Mouse (Mus musculus) liver, postnatal 0 days (tissue): ENCODE measurements around the gene Agpat1. TPM values are rescaled to one million over a fixed set of nuclear protein-coding genes. Genes with fewer than 3 reads are reported as not detected.

Source experiments
- ATAC-seq: fragments of 200-750 bp; cut with Nextera tagmentation; 2 replicates; pipeline ENCODE4 v1.8.0; 2017; ENCODE audit warnings: mild to moderate bottlenecking, moderate library complexity
- DNase-seq: peaks from one replicate; pipeline ENCODE4 v3.0.0-alpha.2; 2016
- H3K27ac ChIP-seq: fragments of 300-500 bp; sonication (generic); 2 replicates; pipeline ENCODE4 v1.5.1; 2014; ENCODE audit warnings: antibody characterized with exemption, moderate library complexity, mild to moderate bottlenecking, low read depth
- H3K27me3 ChIP-seq: fragments of 300-500 bp; sonication (generic); 2 replicates; pipeline ENCODE4 v1.6.1; 2014; ENCODE audit warnings: low read length, control low read depth, mixed read lengths; ENCODE audit not compliant: insufficient read depth
- H3K36me3 ChIP-seq: fragments of 300-500 bp; sonication (generic); replicated peaks from 2 replicates; pipeline ENCODE4 v1.6.1; 2014; ENCODE audit warnings: mild to moderate bottlenecking, control low read depth, low read length, moderate library complexity, mixed read lengths; ENCODE audit not compliant: insufficient read depth
- H3K4me1 ChIP-seq: fragments of 300-500 bp; sonication (generic); 2 replicates; pipeline ENCODE4 v1.6.1; 2014; ENCODE audit warnings: antibody characterized with exemption, mild to moderate bottlenecking, control low read depth; ENCODE audit not compliant: insufficient read depth
- H3K4me2 ChIP-seq: fragments of 300-500 bp; sonication (generic); 2 replicates; pipeline ENCODE4 v1.6.1; 2014; ENCODE audit warnings: low read depth, mild to moderate bottlenecking, low read length, moderate library complexity, mixed read lengths
- H3K4me3 ChIP-seq: fragments of 300-500 bp; sonication (generic); 2 replicates; pipeline ENCODE4 v1.5.1; 2014; ENCODE audit warnings: low read depth, low read length
- H3K9ac ChIP-seq: fragments of 300-500 bp; sonication (generic); replicated peaks from 2 replicates; pipeline ENCODE4 v1.6.1; 2014; ENCODE audit warnings: mild to moderate bottlenecking, moderate library complexity
- H3K9me3 ChIP-seq: fragments of 300-500 bp; sonication (generic); 2 replicates; pipeline ENCODE4 v1.6.1; 2016; ENCODE audit warnings: mild to moderate bottlenecking, control low read depth, low read length, mixed read lengths
- CTCF ChIP-seq: sonication (generic); IDR thresholded peaks from 2 replicates; pipeline ENCODE4 v1.5.1; 2016; ENCODE audit warnings: antibody characterized with exemption, low read depth
- EP300 ChIP-seq: IDR thresholded peaks from 2 replicates; pipeline ENCODE4 v1.6.1; 2016; ENCODE audit warnings: antibody characterized with exemption, low read depth, mild to moderate bottlenecking
- WGBS: fragments of 180-500 bp; shearing (Covaris S2); extraction: QIAGEN DNeasy Blood & Tissue Kit; methylation state at CpG from one replicate; pipeline ENCODE4 v1.1.7; 2014; ENCODE audit not compliant: insufficient replicate concordance; 5-methylcytosine and 5-hydroxymethylcytosine counted together
- polyA plus RNA-seq: library from polyadenylated mRNA; unstranded; fragments of >200 nt; fragmentation: Nextera tagmentation; extraction: Ambion mirVana; gene quantifications from 2 replicates; pipeline ENCODE4 v1.2.1, GENCODE M21; 2015

Gene Agpat1
- polyA plus RNA-seq, 1 experiment from 2014 or later, result 11.1 TPM

- DNase-seq (no peak), ATAC-seq (no peak)
- Histone ChIP-seq H3K4me3 (peak overlapping the region; percentile 13; the same call in 1 of the 2 replicates), H3K4me1 (peaks cover 42% of the 10 kb centered on the region), H3K27ac (no peak overlapping the region), H3K4me2 (peak overlapping the region; percentile 80), H3K9ac (no peak overlapping the region), H3K9me3 (no peaks in the 10 kb centered on the region), H3K36me3 (peaks cover 9% of the 10 kb centered on the region), H3K27me3 (no peaks in the 10 kb centered on the region)
- 67% methylated on average over 30 of the region's 30 CpGs for WGBS
- TF ChIP-seq CTCF (no peak), EP300 (no peak)
These were observed 41.9 kb downstream of the Agpat1 start for GRCm38 (mm10) chr17:34645831-34646511.

DNA sequence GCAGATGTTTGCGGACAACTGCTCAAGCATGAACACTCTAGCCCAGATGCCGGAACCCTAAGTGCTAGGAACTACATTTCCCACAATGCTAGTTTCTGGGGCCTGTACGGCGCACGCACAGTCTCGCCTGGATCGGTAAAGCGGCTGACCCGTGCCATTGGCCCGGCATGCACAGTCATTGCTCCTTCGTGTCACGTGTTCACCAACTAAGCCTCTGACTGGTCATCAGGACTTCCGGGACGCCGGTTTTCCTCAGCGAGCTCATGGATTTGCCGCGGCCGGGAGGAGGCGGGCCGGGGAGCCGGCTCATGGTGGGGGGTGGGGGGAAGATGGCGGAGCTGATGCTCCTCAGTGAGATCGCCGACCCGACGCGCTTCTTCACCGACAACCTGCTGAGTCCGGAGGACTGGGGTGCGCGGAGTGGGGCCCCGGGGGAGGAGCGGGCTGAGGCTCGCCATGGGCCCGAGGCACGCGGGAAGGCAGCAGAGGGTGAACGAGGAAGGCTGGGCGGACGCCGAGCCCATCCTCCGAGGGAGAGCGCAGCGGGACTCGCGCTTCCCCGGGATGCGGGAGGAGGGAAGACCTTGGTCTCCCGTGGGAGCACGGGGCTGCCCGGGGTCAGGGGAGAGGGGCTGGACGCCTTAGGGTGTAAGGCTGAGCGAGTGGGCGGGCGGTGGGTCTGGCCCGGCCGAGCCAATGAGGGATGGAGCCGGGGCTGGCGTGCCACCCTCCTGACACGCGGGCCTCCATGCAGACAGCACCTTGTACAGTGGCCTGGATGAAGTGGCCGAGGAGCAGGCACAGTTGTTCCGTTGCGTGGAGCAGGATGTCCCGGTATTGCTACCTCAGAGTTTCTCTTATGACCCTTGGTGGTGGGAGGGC is 43.1 kb downstream of the Agpat1 start, which contains the start of gene Atf6b:
Atf6b (plus strand) TSS at position 241 of the 882 bp plus-strand sequence.
- Histone ChIP-seq H3K27ac (peak within 1 kb of the TSS; percentile 90), H3K4me1 (peaks cover 39% of the 10 kb centered on the region), H3K9me3 (no peaks in the 10 kb centered on the region), H3K36me3 (peaks cover 12% of the 10 kb centered on the region), H3K4me2 (peak within 1 kb of the TSS; percentile 94), H3K27me3 (no peaks in the 10 kb centered on the region), H3K4me3 (peak within 1 kb of the TSS; percentile 99), H3K9ac (peak within 1 kb of the TSS; percentile 89)
- under 1% methylated on average over 66 of the region's 66 CpGs for WGBS
- peak; percentile 95 for DNase-seq
- TF ChIP-seq CTCF (no peak), EP300 (no peak; the same call in 1 of the 2 replicates)
- peak; percentile 95 for ATAC-seq

DNA sequence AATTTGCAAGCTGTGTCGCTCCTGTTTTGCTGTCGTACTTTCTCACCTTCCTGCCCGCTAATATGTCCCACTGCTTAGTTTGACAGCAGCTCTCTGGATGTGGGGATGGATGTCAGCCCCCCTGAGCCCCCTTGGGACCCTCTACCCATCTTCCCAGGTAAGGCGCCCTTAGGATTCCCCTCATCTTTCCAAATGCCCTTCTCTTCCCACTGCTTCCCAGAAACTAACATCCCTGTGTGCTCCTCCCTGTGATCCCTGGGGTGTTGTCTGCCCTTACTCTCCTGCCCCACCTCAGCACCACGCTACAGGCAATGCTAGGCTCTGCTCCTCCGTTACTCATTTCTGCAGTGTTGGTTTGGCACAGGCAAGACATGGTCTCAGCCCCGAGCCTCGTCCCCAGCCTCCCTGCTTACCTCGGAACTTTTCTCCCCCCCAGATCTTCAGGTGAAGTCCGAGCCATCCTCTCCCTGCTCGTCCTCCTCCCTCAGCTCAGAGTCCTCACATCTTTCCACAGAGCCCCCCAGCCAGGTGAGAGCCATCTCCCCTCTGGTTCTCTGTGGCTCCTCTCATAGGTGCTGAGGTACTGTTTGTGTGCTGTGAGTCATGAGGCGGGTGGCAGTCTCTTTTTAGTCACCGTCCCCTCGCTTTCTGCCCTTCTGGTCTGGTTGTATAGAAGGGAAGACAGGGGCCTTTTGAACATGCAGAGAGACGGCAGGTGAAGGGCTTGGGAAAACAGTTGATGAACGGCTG is 44.3 kb downstream of the Agpat1 start:
- WGBS, result 81% methylated on average over 16 of the region's 16 CpGs
- no peaks in the 10 kb centered on the region for H3K9me3 ChIP-seq
- peaks cover 36% of the 10 kb centered on the region for H3K4me1 ChIP-seq
- H3K4me2 ChIP-seq, result peak overlapping the region; percentile 94
- H3K36me3 ChIP-seq, result peaks cover 20% of the 10 kb centered on the region
- DNase-seq (no peak), ATAC-seq (no peak)
- TF ChIP-seq CTCF (no peak), EP300 (no peak)
- no peak overlapping the region for H3K4me3 ChIP-seq
- H3K27ac ChIP-seq, result no peak overlapping the region
- H3K9ac ChIP-seq, result peak overlapping the region; percentile 89; the same call in 1 of the 2 replicates
- H3K27me3 ChIP-seq, result no peaks in the 10 kb centered on the region

DNA sequence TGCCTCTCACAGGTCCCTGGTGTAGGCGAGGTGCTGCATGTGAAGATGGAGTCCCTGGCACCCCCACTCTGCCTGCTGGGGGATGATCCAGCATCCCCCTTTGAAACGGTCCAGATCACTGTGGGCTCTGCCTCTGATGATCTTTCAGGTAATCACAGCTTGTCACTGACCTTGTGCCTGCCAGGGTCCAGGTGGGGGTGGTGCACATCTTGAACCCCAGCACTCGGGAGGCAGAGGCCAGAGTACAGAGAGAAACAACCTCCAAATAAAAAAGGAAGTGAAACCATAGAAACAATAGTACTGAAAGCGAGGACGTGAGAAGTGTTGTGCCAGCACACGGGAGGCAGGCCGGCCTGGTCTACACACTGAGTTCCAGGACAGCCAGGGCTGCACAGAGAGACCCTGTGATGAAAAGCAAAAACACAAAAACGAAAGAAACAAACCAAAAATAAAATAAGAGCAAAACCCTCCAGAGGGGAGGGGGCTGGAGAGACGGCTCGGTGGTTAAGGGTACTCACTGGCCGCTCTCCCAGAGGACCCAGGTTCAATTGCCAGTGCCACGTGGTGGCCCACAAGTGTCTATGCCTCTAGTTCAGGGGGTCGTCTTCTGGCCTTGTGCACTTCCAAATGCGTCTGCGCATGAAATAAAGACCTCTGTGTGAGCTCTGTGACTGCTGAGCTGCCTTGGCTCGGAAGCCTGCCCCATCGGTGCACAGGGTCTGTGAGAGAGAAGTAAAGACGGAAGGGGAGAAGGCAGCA is 45.2 kb downstream of the Agpat1 start:
- Histone ChIP-seq H3K4me2 (no peak overlapping the region), H3K36me3 (peaks cover 22% of the 10 kb centered on the region), H3K27ac (no peak overlapping the region), H3K4me3 (no peak overlapping the region), H3K9me3 (no peaks in the 10 kb centered on the region), H3K27me3 (no peaks in the 10 kb centered on the region), H3K4me1 (peaks cover 33% of the 10 kb centered on the region), H3K9ac (no peak overlapping the region)
- no peak for ATAC-seq
- TF ChIP-seq CTCF, result no peak
- no peak for TF ChIP-seq EP300
- 70% methylated on average over 18 of the region's 18 CpGs for WGBS
- no peak for DNase-seq

DNA sequence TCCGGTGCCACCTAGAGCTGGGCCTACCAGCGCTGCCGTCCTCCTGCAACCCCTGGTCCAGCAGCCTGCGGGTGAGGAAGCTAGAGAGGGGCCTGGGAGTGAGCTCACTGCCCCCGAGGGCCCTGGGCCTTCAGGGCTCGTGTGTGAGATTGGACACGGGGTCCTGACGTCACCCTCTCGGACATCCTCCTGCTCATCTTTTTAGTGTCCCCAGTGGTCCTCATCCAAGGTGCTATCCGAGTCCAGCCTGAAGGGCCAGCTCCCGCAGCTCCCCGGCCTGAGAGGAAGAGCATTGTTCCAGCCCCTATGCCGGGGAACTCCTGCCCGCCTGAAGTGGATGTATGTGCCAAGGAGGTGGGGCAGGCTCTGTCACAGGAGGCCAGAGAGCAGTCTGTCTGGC is 46.7 kb downstream of the Agpat1 start:
- no peak overlapping the region for H3K4me2 ChIP-seq
- peaks cover 24% of the 10 kb centered on the region for H3K4me1 ChIP-seq
- no peak for DNase-seq
- H3K4me3 ChIP-seq, result no peak overlapping the region
- WGBS, result 89% methylated on average over 14 of the region's 14 CpGs
- ATAC-seq, result no peak
- H3K27ac ChIP-seq, result no peak overlapping the region
- TF ChIP-seq EP300, result no peak
- TF ChIP-seq CTCF, result no peak
- no peak overlapping the region for H3K9ac ChIP-seq
- peaks cover 24% of the 10 kb centered on the region for H3K36me3 ChIP-seq
- H3K27me3 ChIP-seq, result no peaks in the 10 kb centered on the region
- H3K9me3 ChIP-seq, result no peaks in the 10 kb centered on the region
